Mouse (Mus musculus) gonadal fat pad, adult 2 months (tissue): ENCODE data around the gene Gm3336. TPM values are rescaled to one million over a fixed set of nuclear protein-coding genes. Genes with fewer than 3 reads are reported as not detected.

Source experiments
- DNase-seq: peaks from one replicate; pipeline ENCODE4 v3.0.0-alpha.2; 2012; ENCODE audit warnings: low read depth
- polyA plus RNA-seq: library from polyadenylated mRNA; depleted of rRNA; stranded (reverse); fragments of >200 nt; gene quantifications from 2 replicates; pipeline ENCODE4 v1.2.3, GENCODE M21; 2012

Gene Gm3336
- polyA plus RNA-seq, 1 experiment = 0.35 TPM

GRCm38 (mm10) chr8:70716521-70717400, 1.6 kb upstream of the Gm3336 start:
- DNase-seq = no peak

- DNase-seq = no peak
Observed at GRCm38 (mm10) chr8:70719796-70720270, 1.5 kb downstream of the Gm3336 start.

GRCm38 (mm10) chr8:70720739-70721138, 2.4 kb downstream of the Gm3336 start:
- no peak for DNase-seq

GRCm38 (mm10) chr8:70721601-70722000, 3.3 kb downstream of the Gm3336 start:
- no peak for DNase-seq

- no peak for DNase-seq
Observed at GRCm38 (mm10) chr8:70723486-70724210, 5.3 kb downstream of the Gm3336 start, which contains the start of gene Pde4c. Gene Pde4c, plus strand, starts transcription at chr8:70723720.

- no peak for DNase-seq
Observed at GRCm38 (mm10) chr8:70724216-70724615, 5.9 kb downstream of the Gm3336 start.

- no peak for DNase-seq
Observed at GRCm38 (mm10) chr8:70725792-70726447, 7.6 kb downstream of the Gm3336 start.

GRCm38 (mm10) chr8:70726721-70727120, 8.4 kb downstream of the Gm3336 start:
- no peak for DNase-seq

- DNase-seq = no peak
Observed at GRCm38 (mm10) chr8:70729808-70730475, 11.6 kb downstream of the Gm3336 start.

- DNase-seq = no peak
Observed at GRCm38 (mm10) chr8:70730956-70731355, 12.6 kb downstream of the Gm3336 start.

- no peak for DNase-seq
Observed at GRCm38 (mm10) chr8:70737705-70738104, 19.4 kb downstream of the Gm3336 start.

GRCm38 (mm10) chr8:70738211-70738610, 19.9 kb downstream of the Gm3336 start:
- DNase-seq = no peak

GRCm38 (mm10) chr8:70741661-70742060, 23.3 kb downstream of the Gm3336 start:
- no peak for DNase-seq

- no peak for DNase-seq
Observed at GRCm38 (mm10) chr8:70742176-70742575, 23.8 kb downstream of the Gm3336 start.

GRCm38 (mm10) chr8:70742981-70743655, 24.8 kb downstream of the Gm3336 start:
- no peak for DNase-seq

- DNase-seq = no peak
Observed at GRCm38 (mm10) chr8:70743656-70744590, 25.6 kb downstream of the Gm3336 start.

GRCm38 (mm10) chr8:70744806-70745205, 26.5 kb downstream of the Gm3336 start:
- DNase-seq = no peak

- DNase-seq = no peak
Observed at GRCm38 (mm10) chr8:70745691-70746220, 27.4 kb downstream of the Gm3336 start.

GRCm38 (mm10) chr8:70746676-70747075, 28.3 kb downstream of the Gm3336 start:
- no peak for DNase-seq
